Mouse (Mus musculus): Measurements from ENCODE around the gene Adamts16.

DNA sequence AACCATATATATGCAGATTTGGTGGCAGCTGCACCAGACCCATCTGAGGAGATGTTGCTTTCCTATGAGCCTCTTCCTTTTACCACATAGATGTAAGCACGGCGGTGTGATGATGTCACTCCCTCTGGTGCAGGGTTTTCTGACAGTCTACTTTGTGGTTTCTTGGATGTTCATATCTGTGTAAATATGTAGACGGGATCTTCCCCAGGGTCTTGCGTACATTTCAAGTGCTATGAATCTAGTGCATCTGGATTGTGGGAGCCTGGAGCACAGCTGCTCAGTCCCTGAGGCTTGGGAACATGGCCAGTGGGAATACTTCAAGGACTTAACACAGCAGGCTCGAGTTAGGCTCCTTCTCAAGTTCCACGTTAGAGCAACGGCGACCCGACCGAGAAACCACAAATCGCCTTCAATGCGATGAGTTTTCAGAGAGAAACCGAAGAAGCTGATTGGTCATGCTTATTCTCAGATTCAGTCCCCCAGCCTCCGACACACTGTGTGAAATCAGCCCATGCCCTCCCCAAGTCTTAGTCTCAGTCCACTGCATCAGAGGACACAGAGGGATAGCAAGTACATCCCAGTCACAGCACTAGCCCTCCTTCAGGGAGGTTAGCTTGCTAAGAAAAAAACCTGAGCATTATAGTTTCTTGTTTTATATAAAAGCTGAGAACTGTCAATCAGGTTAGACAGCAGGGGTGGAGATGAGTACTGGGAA is 95.2 kb downstream of the Adamts16 start:
- TF ChIP-seq CTCF (conservative IDR thresholded peaks at IDR 0.05; ENCODE audit: insufficient read depth, insufficient read length, low read depth, low read length) (no peak), POLR2A (IDR thresholded peaks at IDR 0.05; ENCODE audit: low read depth, low read length) (no peak)

Data from kidney, adult 2 months (tissue).